Mouse (Mus musculus): ENCODE measurements around the gene Map3k5.

Map3k5 gene

GRCm38 (mm10) chr10:20119504-20120425 lies 185.5 kb downstream of the Map3k5 start:
- DNase-seq = no peak

GRCm38 (mm10) chr10:20121981-20122380 lies 187.7 kb downstream of the Map3k5 start:
- DNase-seq = no peak

GRCm38 (mm10) chr10:20123401-20123800 lies 189.1 kb downstream of the Map3k5 start:
- DNase-seq = peak; percentile 37

DNA sequence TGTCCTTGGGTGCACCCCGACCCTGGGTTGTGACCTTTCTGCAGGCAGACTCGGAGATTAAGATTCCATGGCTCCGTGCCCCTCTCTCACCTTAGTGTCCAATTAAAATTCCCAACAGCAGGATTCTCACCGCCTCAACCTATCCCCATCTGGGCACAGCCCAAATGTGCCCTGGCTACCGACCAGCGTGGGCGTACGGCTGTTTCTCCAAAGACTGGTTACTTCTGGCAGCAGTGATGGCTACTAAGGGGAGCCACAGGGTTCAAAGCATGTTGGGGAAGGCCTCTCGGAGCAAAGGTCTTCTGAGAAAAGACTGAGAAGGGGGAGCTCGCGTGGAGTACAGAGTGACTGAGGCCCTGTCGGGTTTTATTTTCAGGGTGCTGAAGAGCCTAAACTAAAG lies 190.3 kb downstream of the Map3k5 start:
- DNase-seq = no peak

DNA sequence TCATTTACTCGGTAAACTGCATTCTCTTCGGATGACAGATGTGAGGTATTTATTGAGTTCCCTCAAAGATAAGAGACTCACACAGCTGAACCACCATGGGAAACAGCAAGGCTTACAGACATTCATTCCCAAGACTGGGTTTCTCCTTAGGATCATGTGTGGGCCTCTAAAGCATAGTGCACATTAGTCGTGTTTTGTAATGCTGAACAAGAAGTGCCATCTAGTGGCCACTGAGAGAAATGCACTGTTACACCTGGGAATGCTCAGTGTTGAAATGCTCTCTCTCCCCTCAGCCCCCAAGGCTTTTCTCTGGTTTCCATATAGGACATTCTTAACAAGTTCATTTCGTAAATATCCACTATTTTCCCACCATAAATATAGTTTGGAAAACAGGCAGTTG lies 191.0 kb downstream of the Map3k5 start:
- peak; percentile 44 for DNase-seq

- DNase-seq = no peak
These were observed 198.8 kb downstream of the Map3k5 start for GRCm38 (mm10) chr10:20132933-20133652.

GRCm38 (mm10) chr10:20135350-20136058 lies 201.2 kb downstream of the Map3k5 start:
- peak; percentile 61 for DNase-seq

- no peak for DNase-seq
These were observed 202.2 kb downstream of the Map3k5 start for GRCm38 (mm10) chr10:20136505-20136904.

- peak; percentile 36 for DNase-seq
These were observed 207.1 kb downstream of the Map3k5 start for GRCm38 (mm10) chr10:20141376-20141775.

DNA sequence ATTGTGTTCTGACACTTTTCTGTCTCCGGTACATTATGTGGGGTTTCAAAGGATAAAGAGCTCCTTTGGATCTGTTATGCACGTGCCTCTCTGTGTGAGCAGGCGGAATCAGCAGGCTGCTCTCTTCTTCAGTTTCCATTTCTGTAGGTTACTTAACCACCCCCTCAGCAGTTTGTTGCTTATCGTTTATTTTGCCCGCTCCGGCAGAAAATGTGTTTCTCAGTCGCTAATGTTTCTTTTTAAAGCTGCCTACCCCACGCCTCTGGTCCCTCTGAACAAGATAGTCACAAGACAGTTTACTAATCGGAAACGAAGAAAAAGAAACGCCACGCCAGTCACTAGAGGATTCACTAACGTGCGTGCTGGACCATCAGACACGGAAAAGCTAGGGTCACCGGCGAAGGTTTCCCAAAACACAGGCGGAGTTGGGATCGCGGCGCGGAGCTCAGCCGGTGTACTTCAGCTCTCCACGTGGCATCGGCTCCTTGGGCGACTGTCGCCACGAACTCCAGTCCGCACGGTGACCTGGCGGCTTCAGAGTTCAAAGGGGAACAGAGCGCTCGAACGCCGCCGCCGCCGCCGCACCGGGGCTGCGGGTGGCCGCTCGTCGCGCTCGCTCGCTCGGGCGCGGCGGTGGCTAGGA lies 214.0 kb downstream of the Map3k5 start, which contains the start of gene Map7:
Map7 (plus strand) TSS at position 342 of the 643 bp plus-strand sequence.
- DNase-seq = no peak

DNA sequence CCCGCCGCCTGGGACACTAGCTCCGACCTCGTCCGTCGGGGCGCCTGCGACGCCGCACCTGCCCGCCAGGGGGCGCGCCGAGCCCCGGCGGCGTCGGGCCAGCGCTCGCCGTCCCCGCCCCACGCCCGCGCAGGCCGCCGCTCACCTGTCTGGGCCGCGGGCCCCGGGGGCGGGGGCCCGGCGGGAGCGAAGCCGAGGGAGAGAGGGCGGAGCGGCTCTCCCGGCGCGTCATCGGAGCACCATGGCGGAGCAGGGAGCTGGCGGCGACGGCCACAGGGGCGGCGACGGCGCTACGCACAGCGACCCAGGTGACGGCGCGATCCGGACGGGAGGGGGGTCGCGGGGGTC lies 214.5 kb downstream of the Map3k5 start:
- DNase-seq = peak; percentile 73

DNA sequence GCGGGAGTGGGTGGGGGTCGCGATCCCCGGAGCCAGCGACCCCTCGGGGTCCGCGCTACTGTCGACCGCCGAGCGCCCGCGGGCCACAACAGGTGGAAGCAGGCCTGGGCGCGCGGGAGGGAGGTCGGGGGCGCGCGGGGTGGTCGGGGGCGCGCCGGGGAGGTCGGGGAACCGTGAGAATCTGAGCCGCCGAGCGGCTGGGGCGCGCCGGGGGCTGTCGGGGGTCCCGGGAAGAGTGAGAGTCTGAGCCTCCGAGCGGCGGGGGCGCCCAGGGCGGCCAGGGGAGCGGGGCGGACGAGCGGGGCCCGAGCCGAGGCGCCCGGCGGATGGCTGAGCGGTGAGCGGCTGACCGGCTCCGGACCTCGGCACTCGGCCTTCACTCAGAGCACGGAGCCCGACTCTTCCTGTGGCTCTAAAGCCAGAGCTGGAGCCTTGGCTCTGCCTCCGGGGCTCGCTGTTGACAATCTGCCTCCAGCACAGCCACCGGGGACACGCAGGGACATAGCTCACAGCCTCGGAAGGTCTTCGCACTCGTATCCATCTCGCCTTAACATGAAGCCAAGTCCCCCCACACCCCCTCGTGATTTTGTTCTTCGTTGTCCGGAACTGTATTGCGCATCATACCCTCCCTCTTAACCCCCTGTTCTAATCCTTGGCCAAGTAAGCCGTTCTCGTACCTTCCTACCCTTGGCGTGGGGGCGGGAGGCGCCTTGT lies 215.0 kb downstream of the Map3k5 start:
- peak; percentile 38 for DNase-seq

GRCm38 (mm10) chr10:20149835-20150355 lies 215.6 kb downstream of the Map3k5 start:
- no peak for DNase-seq

DNA sequence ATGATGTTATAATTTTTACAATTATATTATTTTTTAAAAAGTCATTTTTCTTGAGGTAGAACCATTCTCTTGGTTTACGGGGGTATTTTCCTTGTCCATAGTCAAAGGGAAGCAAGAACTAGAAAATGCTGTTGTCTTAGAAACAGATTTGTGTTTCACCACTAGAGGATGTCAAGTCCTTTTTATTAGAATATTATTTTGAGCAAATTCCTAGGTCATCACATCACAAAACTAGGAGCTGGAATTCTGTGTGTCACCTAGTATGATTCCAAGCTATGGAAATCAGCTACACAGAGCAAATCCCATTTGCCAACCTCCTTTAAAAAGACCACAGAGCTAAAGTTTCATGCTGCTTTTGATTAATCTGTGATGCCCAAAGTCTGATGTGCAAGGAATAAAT lies 217.9 kb downstream of the Map3k5 start:
- DNase-seq = no peak

DNA sequence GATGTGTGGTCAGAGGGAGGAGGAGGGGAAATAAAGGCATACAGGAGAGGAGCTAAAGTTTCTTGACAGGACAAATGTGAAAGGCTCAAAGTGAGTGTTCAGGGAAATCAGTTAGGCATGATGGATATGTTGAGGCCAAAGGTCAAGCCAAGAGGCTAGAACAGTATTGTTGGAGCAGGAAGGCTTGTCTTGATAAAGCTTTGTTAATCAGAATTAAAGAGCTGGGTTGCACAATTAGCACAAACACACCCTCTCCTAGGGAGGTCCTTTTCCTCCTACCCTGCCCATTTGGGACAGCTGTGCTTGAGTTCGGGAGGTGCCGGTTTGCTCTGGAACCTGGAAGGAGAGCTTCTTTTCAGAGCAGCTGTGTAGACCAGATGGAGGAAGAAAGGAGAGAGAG lies 219.2 kb downstream of the Map3k5 start:
- DNase-seq = no peak

GRCm38 (mm10) chr10:20155401-20155800 lies 221.1 kb downstream of the Map3k5 start:
- DNase-seq = no peak

GRCm38 (mm10) chr10:20157021-20157726 lies 222.9 kb downstream of the Map3k5 start:
- DNase-seq = no peak

DNA sequence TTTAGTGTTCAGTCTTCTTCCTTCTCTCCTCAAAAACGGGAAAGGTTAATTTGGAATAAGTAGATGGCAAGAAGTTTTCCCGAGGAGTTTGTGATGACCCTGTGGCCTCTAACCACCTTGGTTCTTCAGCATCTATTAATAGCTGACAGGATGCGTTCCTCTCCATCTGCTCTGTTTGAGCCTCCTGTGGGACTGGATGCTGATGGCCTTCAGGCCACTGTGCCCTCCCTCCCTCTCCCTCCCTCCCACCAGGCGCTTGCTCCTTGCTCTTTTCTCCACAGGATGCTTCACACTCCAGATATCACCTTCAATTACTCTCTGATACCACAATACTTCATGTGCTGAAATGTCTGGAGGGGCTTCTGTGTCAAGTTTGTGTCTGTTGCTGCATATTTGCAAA lies 224.5 kb downstream of the Map3k5 start:
- DNase-seq = no peak

DNA sequence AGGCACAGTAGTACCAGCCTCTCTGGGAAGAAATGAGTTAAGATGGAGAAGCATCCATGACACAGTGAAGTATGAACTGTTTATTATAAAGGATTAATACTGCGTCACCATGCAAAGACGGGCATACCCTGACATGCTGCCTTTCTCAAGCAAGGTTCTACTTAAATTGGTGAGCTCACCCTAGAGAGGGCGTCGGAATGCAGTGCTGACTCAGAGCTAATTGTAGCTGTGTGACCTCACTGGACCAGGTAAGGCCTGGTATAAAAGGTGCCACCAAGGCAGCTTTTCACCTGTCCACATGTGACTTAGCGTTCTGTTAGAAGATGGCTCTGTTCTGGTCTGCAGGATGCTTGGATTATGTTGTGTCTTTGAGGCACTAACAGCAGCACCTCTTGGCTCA lies 225.0 kb downstream of the Map3k5 start:
- no peak for DNase-seq

DNA sequence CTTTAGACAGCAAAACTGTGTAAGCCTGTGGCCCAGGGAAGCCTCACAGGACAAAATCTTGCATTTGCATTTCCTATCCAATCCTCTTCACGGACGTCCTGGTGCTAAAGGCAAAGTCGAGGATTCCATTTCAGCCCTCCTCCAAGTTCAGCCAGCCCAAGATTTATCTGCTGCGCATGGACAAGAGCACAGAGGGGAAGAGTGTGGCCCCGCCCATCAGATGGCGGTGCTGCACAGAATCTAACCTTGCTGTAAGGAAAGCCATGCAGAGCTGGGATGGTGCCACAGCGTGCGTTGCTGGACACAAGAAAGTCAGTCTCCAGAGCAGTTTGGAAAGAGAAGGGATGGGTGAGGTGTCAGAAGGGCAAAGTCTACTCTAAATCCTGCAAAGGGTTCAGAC lies 226.6 kb downstream of the Map3k5 start:
- DNase-seq = peak; percentile 33

- DNase-seq = no peak
These were observed 230.5 kb downstream of the Map3k5 start for GRCm38 (mm10) chr10:20164810-20165209.
